Mouse (Mus musculus): Measurements from ENCODE around the gene Fuca1. TPM values are rescaled to one million over a fixed set of nuclear protein-coding genes. Genes with fewer than 3 reads are reported as not detected.

Fuca1 gene
- polyA plus RNA-seq, 1 experiment: 29.8 TPM

DNA sequence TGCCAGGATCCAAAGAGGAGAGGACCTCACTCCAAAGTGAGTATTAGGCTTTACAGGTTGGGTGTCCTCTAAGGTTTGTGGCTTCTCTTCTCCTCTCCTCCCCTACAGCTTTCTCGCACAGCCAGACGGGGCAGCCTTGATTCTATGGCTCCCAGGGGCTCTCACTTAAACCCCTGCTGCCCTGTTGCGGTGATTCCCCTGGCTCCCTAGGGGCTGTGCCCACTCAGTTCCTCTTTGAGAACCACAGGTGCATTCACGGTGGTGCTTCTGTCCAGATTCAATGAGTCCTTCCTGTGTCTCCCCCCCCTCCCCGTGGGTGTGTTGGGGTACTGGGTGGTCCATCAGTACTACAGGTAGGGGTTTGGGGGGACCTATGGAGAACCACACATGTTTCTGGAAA lies 20.5 kb upstream of the Fuca1 start:
- Histone ChIP-seq H3K36me3 (ENCODE audit: control insufficient read depth, insufficient read depth) (no peaks in the 10 kb centered on the region), H3K4me2 (ENCODE audit: low read depth) (no peak overlapping the region), H3K27me3 (ENCODE audit: control insufficient read depth, insufficient read depth, insufficient read length) (peaks cover 18% of the 10 kb centered on the region), H3K4me3 (no peak overlapping the region), H3K79me2 (ENCODE audit: control insufficient read depth, insufficient read depth) (no peaks in the 10 kb centered on the region), H3ac (ENCODE audit: control insufficient read depth, insufficient read length) (no peak overlapping the region)
- TF ChIP-seq MYOD1 (IDR thresholded peaks at IDR 0.05; ENCODE audit: control insufficient read depth in 1 of 3, insufficient read length in 2 of 3, low read depth in 2 of 3): no peak
- TF ChIP-seq POLR2A (IDR thresholded peaks at IDR 0.05; ENCODE audit: insufficient read length, low read depth): no peak
- TF ChIP-seq TCF3 (IDR thresholded peaks at IDR 0.05; ENCODE audit: insufficient read length, low read depth): no peak
- TF ChIP-seq POLR2AphosphoS2 (IDR thresholded peaks at IDR 0.05; ENCODE audit: insufficient read length, low read depth): no peak
- no peak for TF ChIP-seq SRF (IDR thresholded peaks at IDR 0.05; ENCODE audit: control insufficient read depth, insufficient read length, low read depth)
- TF ChIP-seq TCF12 (IDR thresholded peaks at IDR 0.05; ENCODE audit: insufficient read depth, poor library complexity, severe bottlenecking): no peak
- TF ChIP-seq REST (IDR thresholded peaks at IDR 0.05; ENCODE audit: insufficient read depth, insufficient read length): no peak
- TF ChIP-seq USF1 (IDR thresholded peaks at IDR 0.05; ENCODE audit: low read depth): no peak
- TF ChIP-seq E2F4 (IDR thresholded peaks at IDR 0.05; ENCODE audit: insufficient read depth): no peak
- TF ChIP-seq MYOG (IDR thresholded peaks at IDR 0.05; ENCODE audit: control insufficient read depth in 1 of 3, insufficient read depth in 1 of 3, insufficient read length in 2 of 3, low read depth in 2 of 3): no peak
- no peak for TF ChIP-seq CEBPB (IDR thresholded peaks at IDR 0.05; ENCODE audit: insufficient read depth, poor library complexity, severe bottlenecking)
- no peak for TF ChIP-seq MAX (IDR thresholded peaks at IDR 0.05; ENCODE audit: low read depth)

DNA sequence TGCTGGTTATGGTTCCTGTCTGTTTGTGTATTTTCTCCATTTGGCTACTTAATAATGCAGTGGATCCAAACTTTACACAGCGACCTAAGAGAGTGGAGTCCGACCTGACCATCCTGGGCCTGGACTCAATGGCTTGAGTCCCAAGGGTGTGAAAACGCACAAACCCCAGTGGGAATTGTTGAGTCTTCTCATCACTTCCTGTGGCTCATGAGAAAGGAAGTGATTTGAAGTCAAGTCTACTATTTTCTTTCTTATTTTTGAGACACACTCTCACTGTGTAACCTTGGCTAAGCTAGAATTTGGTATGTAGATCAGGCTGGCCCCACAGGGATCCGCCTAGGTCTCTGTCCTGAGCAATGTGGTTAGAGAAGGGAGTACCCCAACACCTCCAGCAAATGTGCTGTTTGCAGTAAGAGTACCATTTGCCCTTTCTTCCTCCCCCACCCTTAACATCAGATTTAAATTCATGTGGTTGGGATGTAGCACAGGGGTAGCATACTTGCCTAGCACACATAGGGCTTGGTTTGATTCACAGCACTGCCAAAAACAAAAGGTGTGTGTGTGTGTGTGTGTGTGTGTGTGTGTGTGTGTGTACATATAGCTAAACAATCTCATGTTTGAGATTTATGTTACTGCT lies 17.8 kb upstream of the Fuca1 start:
- no peaks in the 10 kb centered on the region for H3K79me2 ChIP-seq (ENCODE audit: control insufficient read depth, insufficient read depth)
- no peak overlapping the region for H3K4me3 ChIP-seq
- peaks cover 15% of the 10 kb centered on the region for H3K27me3 ChIP-seq (ENCODE audit: control insufficient read depth, insufficient read depth, insufficient read length)
- no peaks in the 10 kb centered on the region for H3K36me3 ChIP-seq (ENCODE audit: control insufficient read depth, insufficient read depth)
- TF ChIP-seq MYOG (IDR thresholded peaks at IDR 0.05; ENCODE audit: control insufficient read depth in 1 of 3, insufficient read depth in 1 of 3, insufficient read length in 2 of 3, low read depth in 2 of 3): no peak
- TF ChIP-seq TCF12 (IDR thresholded peaks at IDR 0.05; ENCODE audit: insufficient read depth, poor library complexity, severe bottlenecking): no peak
- no peak for TF ChIP-seq E2F4 (IDR thresholded peaks at IDR 0.05; ENCODE audit: insufficient read depth)
- no peak for TF ChIP-seq POLR2AphosphoS2 (IDR thresholded peaks at IDR 0.05; ENCODE audit: insufficient read length, low read depth)
- TF ChIP-seq REST (IDR thresholded peaks at IDR 0.05; ENCODE audit: insufficient read depth, insufficient read length): no peak
- no peak for TF ChIP-seq MAX (IDR thresholded peaks at IDR 0.05; ENCODE audit: low read depth)
- TF ChIP-seq USF1 (IDR thresholded peaks at IDR 0.05; ENCODE audit: low read depth): no peak
- no peak for TF ChIP-seq TCF3 (IDR thresholded peaks at IDR 0.05; ENCODE audit: insufficient read length, low read depth)
- no peak for TF ChIP-seq MYOD1 (IDR thresholded peaks at IDR 0.05; ENCODE audit: control insufficient read depth in 1 of 3, insufficient read length in 2 of 3, low read depth in 2 of 3)
- no peak for TF ChIP-seq CEBPB (IDR thresholded peaks at IDR 0.05; ENCODE audit: insufficient read depth, poor library complexity, severe bottlenecking)
- TF ChIP-seq POLR2A (IDR thresholded peaks at IDR 0.05; ENCODE audit: insufficient read length, low read depth): no peak
- TF ChIP-seq SRF (IDR thresholded peaks at IDR 0.05; ENCODE audit: control insufficient read depth, insufficient read length, low read depth): no peak
- no peak overlapping the region for H3ac ChIP-seq (ENCODE audit: control insufficient read depth, insufficient read length)
- no peak overlapping the region for H3K4me2 ChIP-seq (ENCODE audit: low read depth)

DNA sequence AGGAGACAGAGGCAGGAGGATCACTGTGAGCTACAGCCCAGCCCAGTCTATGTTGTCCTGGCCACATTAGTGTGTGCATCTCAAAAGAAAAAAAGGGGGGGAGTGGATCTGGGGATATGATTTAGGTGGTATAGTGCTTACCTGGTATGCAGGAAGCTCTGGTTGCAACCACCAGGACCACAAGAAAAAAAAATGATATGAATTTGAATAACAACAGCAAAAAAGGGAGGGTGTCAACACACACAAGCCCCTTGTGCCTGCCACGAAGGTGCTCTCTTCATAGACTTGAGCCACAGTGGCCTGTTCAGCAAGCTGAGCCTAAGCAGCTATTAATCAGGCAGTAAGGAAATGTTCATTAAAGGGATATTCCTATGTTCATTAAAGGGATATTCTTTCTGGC lies 15.7 kb upstream of the Fuca1 start:
- no peak overlapping the region for H3K4me2 ChIP-seq (ENCODE audit: low read depth)
- H3K79me2 ChIP-seq (ENCODE audit: control insufficient read depth, insufficient read depth): no peaks in the 10 kb centered on the region
- TF ChIP-seq E2F4 (IDR thresholded peaks at IDR 0.05; ENCODE audit: insufficient read depth): no peak
- TF ChIP-seq MYOD1 (IDR thresholded peaks at IDR 0.05; ENCODE audit: control insufficient read depth in 1 of 3, insufficient read length in 2 of 3, low read depth in 2 of 3): no peak
- no peak for TF ChIP-seq MYOG (IDR thresholded peaks at IDR 0.05; ENCODE audit: control insufficient read depth in 1 of 3, insufficient read depth in 1 of 3, insufficient read length in 2 of 3, low read depth in 2 of 3)
- TF ChIP-seq CEBPB (IDR thresholded peaks at IDR 0.05; ENCODE audit: insufficient read depth, poor library complexity, severe bottlenecking): no peak
- TF ChIP-seq TCF12 (IDR thresholded peaks at IDR 0.05; ENCODE audit: insufficient read depth, poor library complexity, severe bottlenecking): no peak
- no peak for TF ChIP-seq MAX (IDR thresholded peaks at IDR 0.05; ENCODE audit: low read depth)
- TF ChIP-seq SRF (IDR thresholded peaks at IDR 0.05; ENCODE audit: control insufficient read depth, insufficient read length, low read depth): no peak
- TF ChIP-seq POLR2A (IDR thresholded peaks at IDR 0.05; ENCODE audit: insufficient read length, low read depth): no peak
- no peak for TF ChIP-seq USF1 (IDR thresholded peaks at IDR 0.05; ENCODE audit: low read depth)
- TF ChIP-seq POLR2AphosphoS2 (IDR thresholded peaks at IDR 0.05; ENCODE audit: insufficient read length, low read depth): no peak
- TF ChIP-seq TCF3 (IDR thresholded peaks at IDR 0.05; ENCODE audit: insufficient read length, low read depth): no peak
- TF ChIP-seq REST (IDR thresholded peaks at IDR 0.05; ENCODE audit: insufficient read depth, insufficient read length): no peak
- H3K27me3 ChIP-seq (ENCODE audit: control insufficient read depth, insufficient read depth, insufficient read length): peaks cover 15% of the 10 kb centered on the region
- no peaks in the 10 kb centered on the region for H3K36me3 ChIP-seq (ENCODE audit: control insufficient read depth, insufficient read depth)
- H3K4me3 ChIP-seq: no peak overlapping the region
- H3ac ChIP-seq (ENCODE audit: control insufficient read depth, insufficient read length): no peak overlapping the region

DNA sequence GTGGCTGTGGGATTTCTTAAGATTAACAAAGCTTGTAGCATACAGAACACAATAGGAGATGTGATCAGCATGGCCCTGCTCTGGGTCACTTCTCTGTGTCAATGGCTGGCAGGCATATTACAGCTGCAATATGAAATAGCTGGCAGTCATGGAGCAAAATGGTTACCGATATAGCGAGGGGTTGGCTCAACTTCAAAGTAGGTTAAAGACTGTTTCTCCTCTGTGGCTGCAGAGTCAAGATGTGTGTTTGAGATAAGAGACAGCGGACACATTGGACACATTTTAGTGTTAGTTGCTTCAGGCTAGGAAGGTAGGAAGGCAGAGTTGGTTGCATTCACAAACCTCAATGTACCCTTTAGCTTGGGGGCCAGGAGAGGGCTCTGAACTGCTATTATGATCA lies 13.9 kb upstream of the Fuca1 start:
- no peaks in the 10 kb centered on the region for H3K79me2 ChIP-seq (ENCODE audit: control insufficient read depth, insufficient read depth)
- no peak for TF ChIP-seq CEBPB (IDR thresholded peaks at IDR 0.05; ENCODE audit: insufficient read depth, poor library complexity, severe bottlenecking)

More for the DNA sequence above, 13.9 kb upstream of the Fuca1 start:
- Histone ChIP-seq H3ac (ENCODE audit: control insufficient read depth, insufficient read length) (no peak overlapping the region), H3K36me3 (ENCODE audit: control insufficient read depth, insufficient read depth) (no peaks in the 10 kb centered on the region), H3K4me3 (no peak overlapping the region), H3K4me2 (ENCODE audit: low read depth) (no peak overlapping the region), H3K27me3 (ENCODE audit: control insufficient read depth, insufficient read depth, insufficient read length) (peaks cover 22% of the 10 kb centered on the region)

All from myocyte (in vitro differentiated cells).